Mouse (Mus musculus): ENCODE results near the gene Zfp57. TPM values are rescaled to one million over a fixed set of nuclear protein-coding genes. Genes with fewer than 3 reads are reported as not detected.

The Zfp57 gene
- 41.3 and 43.2 TPM in 2 replicates for polyA plus RNA-seq (2015; fragmentation: Nextera tagmentation; extraction: Ambion mirVana)

GRCm38 (mm10) chr17:37000863-37001262, at the start of gene Zfp57:
Zfp57 (plus strand) TSS chr17:37001163.
- Histone ChIP-seq H3K4me2 (ENCODE audit: low read depth, low read length) (0 out of 2 replicates have a peak within 1 kb of the TSS, but pooled peaks have one; percentile 94), H3K27me3 (replicated peaks; ENCODE audit: control insufficient read depth, insufficient read depth, low read length) (no peaks in the 10 kb centered on the region), H3K4me1 (ENCODE audit: control insufficient read depth, insufficient read depth, low read length) (no peaks in the 10 kb centered on the region), H3K9me3 (ENCODE audit: control insufficient read depth, low read length) (no peaks in the 10 kb centered on the region), H3K4me3 (ENCODE audit: low read length) (no peak within 1 kb of the TSS), H3K36me3 (ENCODE audit: control insufficient read depth, insufficient read depth, low read length) (no peaks in the 10 kb centered on the region), H3K9ac (ENCODE audit: low read depth, low read length) (no peak within 1 kb of the TSS), H3K27ac (ENCODE audit: low read length) (no peak within 1 kb of the TSS)
- ATAC-seq: no peak
- 88% methylated on average over 7 of the region's 7 CpGs for WGBS

GRCm38 (mm10) chr17:36952631-36953030, 48.3 kb upstream of the Zfp57 start:
- no peak overlapping the region for H3K4me3 ChIP-seq (ENCODE audit: low read length)
- peaks cover 9% of the 10 kb centered on the region for H3K4me1 ChIP-seq (ENCODE audit: control insufficient read depth, insufficient read depth, low read length)
- no peak overlapping the region for H3K27ac ChIP-seq (ENCODE audit: low read length)
- no peaks in the 10 kb centered on the region for H3K9me3 ChIP-seq (ENCODE audit: control insufficient read depth, low read length)
- no peaks in the 10 kb centered on the region for H3K27me3 ChIP-seq (replicated peaks; ENCODE audit: control insufficient read depth, insufficient read depth, low read length)
- WGBS: 88% methylated on average over 2 of the region's 2 CpGs
- no peak overlapping the region for H3K4me2 ChIP-seq (ENCODE audit: low read depth, low read length)
- no peaks in the 10 kb centered on the region for H3K36me3 ChIP-seq (ENCODE audit: control insufficient read depth, insufficient read depth, low read length)
- no peak for ATAC-seq
- H3K9ac ChIP-seq (ENCODE audit: low read depth, low read length): no peak overlapping the region

- Histone ChIP-seq H3K27ac (ENCODE audit: low read length) (no peak overlapping the region), H3K4me2 (ENCODE audit: low read depth, low read length) (no peak overlapping the region), H3K4me1 (ENCODE audit: control insufficient read depth, insufficient read depth, low read length) (peaks cover 10% of the 10 kb centered on the region), H3K9me3 (ENCODE audit: control insufficient read depth, low read length) (no peaks in the 10 kb centered on the region), H3K4me3 (ENCODE audit: low read length) (no peak overlapping the region), H3K9ac (ENCODE audit: low read depth, low read length) (no peak overlapping the region), H3K27me3 (replicated peaks; ENCODE audit: control insufficient read depth, insufficient read depth, low read length) (no peaks in the 10 kb centered on the region), H3K36me3 (ENCODE audit: control insufficient read depth, insufficient read depth, low read length) (no peaks in the 10 kb centered on the region)
- WGBS: 88% methylated on average over 1 of the region's 1 CpGs
- ATAC-seq: no peak
These were observed 47.9 kb upstream of the Zfp57 start for GRCm38 (mm10) chr17:36953062-36953461.

- peak within 1 kb of the TSS; percentile 75 for H3K27ac ChIP-seq (ENCODE audit: low read length)
- ATAC-seq: peak; percentile 98
- 0 out of 2 replicates have a peak, but pooled peaks cover 8% of the 10 kb centered on the region for H3K4me1 ChIP-seq (ENCODE audit: control insufficient read depth, insufficient read depth, low read length)
- no peaks in the 10 kb centered on the region for H3K27me3 ChIP-seq (replicated peaks; ENCODE audit: control insufficient read depth, insufficient read depth, low read length)
- H3K9ac ChIP-seq (ENCODE audit: low read depth, low read length): peak within 1 kb of the TSS; percentile 82
- H3K9me3 ChIP-seq (ENCODE audit: control insufficient read depth, low read length): no peaks in the 10 kb centered on the region
- WGBS: under 1% methylated on average over 46 of the region's 46 CpGs
- H3K4me3 ChIP-seq (ENCODE audit: low read length): peak within 1 kb of the TSS; percentile 69
- H3K4me2 ChIP-seq (ENCODE audit: low read depth, low read length): peak within 1 kb of the TSS; percentile 59
- no peaks in the 10 kb centered on the region for H3K36me3 ChIP-seq (ENCODE audit: control insufficient read depth, insufficient read depth, low read length)
These were observed 42.8 kb upstream of the Zfp57 start, which contains the start of the genes Znrd1 and Znrd1as for GRCm38 (mm10) chr17:36957999-36958743. Znrd1 (minus strand) TSS chr17:36958559. Znrd1as (plus strand) TSS chr17:36958592.

GRCm38 (mm10) chr17:36958884-36959283, 42.1 kb upstream of the Zfp57 start:
- 0 out of 2 replicates have a peak overlapping the region, but pooled peaks have one; percentile 40 for H3K27ac ChIP-seq (ENCODE audit: low read length)
- WGBS: 7% methylated on average over 12 of the region's 12 CpGs

GRCm38 (mm10) chr17:36961125-36961524, 39.8 kb upstream of the Zfp57 start:
- H3K9ac ChIP-seq (ENCODE audit: low read depth, low read length): no peak overlapping the region
- no peak overlapping the region for H3K4me3 ChIP-seq (ENCODE audit: low read length)
- ATAC-seq: no peak
- H3K4me2 ChIP-seq (ENCODE audit: low read depth, low read length): no peak overlapping the region
- H3K27ac ChIP-seq (ENCODE audit: low read length): no peak overlapping the region
- 0 out of 2 replicates have a peak, but pooled peaks cover 8% of the 10 kb centered on the region for H3K4me1 ChIP-seq (ENCODE audit: control insufficient read depth, insufficient read depth, low read length)
- no peaks in the 10 kb centered on the region for H3K36me3 ChIP-seq (ENCODE audit: control insufficient read depth, insufficient read depth, low read length)
- no peaks in the 10 kb centered on the region for H3K27me3 ChIP-seq (replicated peaks; ENCODE audit: control insufficient read depth, insufficient read depth, low read length)
- no peaks in the 10 kb centered on the region for H3K9me3 ChIP-seq (ENCODE audit: control insufficient read depth, low read length)
- WGBS: 61% methylated on average over 1 of the region's 1 CpGs

More at GRCm38 (mm10) chr17:36958884-36959283, 42.1 kb upstream of the Zfp57 start:
- 0 out of 2 replicates have a peak, but pooled peaks cover 8% of the 10 kb centered on the region for H3K4me1 ChIP-seq (ENCODE audit: control insufficient read depth, insufficient read depth, low read length)
- H3K4me2 ChIP-seq (ENCODE audit: low read depth, low read length): peak overlapping the region; percentile 59
- H3K9ac ChIP-seq (ENCODE audit: low read depth, low read length): peak overlapping the region; percentile 82
- H3K9me3 ChIP-seq (ENCODE audit: control insufficient read depth, low read length): no peaks in the 10 kb centered on the region
- no peaks in the 10 kb centered on the region for H3K36me3 ChIP-seq (ENCODE audit: control insufficient read depth, insufficient read depth, low read length)
- H3K4me3 ChIP-seq (ENCODE audit: low read length): peak overlapping the region; percentile 69
- H3K27me3 ChIP-seq (replicated peaks; ENCODE audit: control insufficient read depth, insufficient read depth, low read length): no peaks in the 10 kb centered on the region
- peak; percentile 9; the same call in 1 of the 2 replicates for ATAC-seq

GRCm38 (mm10) chr17:36966875-36967274, 34.1 kb upstream of the Zfp57 start:
- Histone ChIP-seq H3K4me2 (ENCODE audit: low read depth, low read length) (no peak overlapping the region), H3K4me3 (ENCODE audit: low read length) (no peak overlapping the region), H3K9ac (ENCODE audit: low read depth, low read length) (no peak overlapping the region), H3K4me1 (ENCODE audit: control insufficient read depth, insufficient read depth, low read length) (no peaks in the 10 kb centered on the region), H3K9me3 (ENCODE audit: control insufficient read depth, low read length) (no peaks in the 10 kb centered on the region), H3K36me3 (ENCODE audit: control insufficient read depth, insufficient read depth, low read length) (no peaks in the 10 kb centered on the region), H3K27ac (ENCODE audit: low read length) (no peak overlapping the region), H3K27me3 (replicated peaks; ENCODE audit: control insufficient read depth, insufficient read depth, low read length) (no peaks in the 10 kb centered on the region)
- WGBS: 86% methylated on average over 1 of the region's 1 CpGs
- no peak for ATAC-seq

GRCm38 (mm10) chr17:36970316-36970890, 30.6 kb upstream of the Zfp57 start:
- WGBS: 80% methylated on average over 14 of the region's 14 CpGs
- H3K9me3 ChIP-seq (ENCODE audit: control insufficient read depth, low read length): no peaks in the 10 kb centered on the region
- H3K36me3 ChIP-seq (ENCODE audit: control insufficient read depth, insufficient read depth, low read length): no peaks in the 10 kb centered on the region
- H3K4me3 ChIP-seq (ENCODE audit: low read length): no peak overlapping the region
- peak; percentile 21; the same call in 1 of the 2 replicates for ATAC-seq
- no peaks in the 10 kb centered on the region for H3K4me1 ChIP-seq (ENCODE audit: control insufficient read depth, insufficient read depth, low read length)
- no peak overlapping the region for H3K9ac ChIP-seq (ENCODE audit: low read depth, low read length)
- H3K27ac ChIP-seq (ENCODE audit: low read length): no peak overlapping the region
- H3K4me2 ChIP-seq (ENCODE audit: low read depth, low read length): no peak overlapping the region
- H3K27me3 ChIP-seq (replicated peaks; ENCODE audit: control insufficient read depth, insufficient read depth, low read length): no peaks in the 10 kb centered on the region

- Histone ChIP-seq H3K9ac (ENCODE audit: low read depth, low read length) (no peak overlapping the region), H3K4me3 (ENCODE audit: low read length) (no peak overlapping the region), H3K9me3 (ENCODE audit: control insufficient read depth, low read length) (no peaks in the 10 kb centered on the region), H3K27me3 (replicated peaks; ENCODE audit: control insufficient read depth, insufficient read depth, low read length) (no peaks in the 10 kb centered on the region), H3K36me3 (ENCODE audit: control insufficient read depth, insufficient read depth, low read length) (no peaks in the 10 kb centered on the region), H3K4me2 (ENCODE audit: low read depth, low read length) (no peak overlapping the region), H3K4me1 (ENCODE audit: control insufficient read depth, insufficient read depth, low read length) (no peaks in the 10 kb centered on the region), H3K27ac (ENCODE audit: low read length) (no peak overlapping the region)
- WGBS: 78% methylated on average over 6 of the region's 6 CpGs
- ATAC-seq: no peak
These were observed 29.7 kb upstream of the Zfp57 start for GRCm38 (mm10) chr17:36971172-36971850.
